Mouse (Mus musculus) cerebellum, adult 11-12 months (tissue): Measurements from ENCODE around the gene Shank1.
A peak's percentile ranks its signal among the peaks of the same experiment; 100 is the strongest.
"Not testable (repeated sequence)": the region's sequence is repeated elsewhere in the genome, so short reads cannot be mapped to it uniquely, and the experiment has no call there.

Experiments
- DNase-seq: peaks from one replicate; pipeline ENCODE4 v3.0.0; 2022

Shank1 gene

DNA sequence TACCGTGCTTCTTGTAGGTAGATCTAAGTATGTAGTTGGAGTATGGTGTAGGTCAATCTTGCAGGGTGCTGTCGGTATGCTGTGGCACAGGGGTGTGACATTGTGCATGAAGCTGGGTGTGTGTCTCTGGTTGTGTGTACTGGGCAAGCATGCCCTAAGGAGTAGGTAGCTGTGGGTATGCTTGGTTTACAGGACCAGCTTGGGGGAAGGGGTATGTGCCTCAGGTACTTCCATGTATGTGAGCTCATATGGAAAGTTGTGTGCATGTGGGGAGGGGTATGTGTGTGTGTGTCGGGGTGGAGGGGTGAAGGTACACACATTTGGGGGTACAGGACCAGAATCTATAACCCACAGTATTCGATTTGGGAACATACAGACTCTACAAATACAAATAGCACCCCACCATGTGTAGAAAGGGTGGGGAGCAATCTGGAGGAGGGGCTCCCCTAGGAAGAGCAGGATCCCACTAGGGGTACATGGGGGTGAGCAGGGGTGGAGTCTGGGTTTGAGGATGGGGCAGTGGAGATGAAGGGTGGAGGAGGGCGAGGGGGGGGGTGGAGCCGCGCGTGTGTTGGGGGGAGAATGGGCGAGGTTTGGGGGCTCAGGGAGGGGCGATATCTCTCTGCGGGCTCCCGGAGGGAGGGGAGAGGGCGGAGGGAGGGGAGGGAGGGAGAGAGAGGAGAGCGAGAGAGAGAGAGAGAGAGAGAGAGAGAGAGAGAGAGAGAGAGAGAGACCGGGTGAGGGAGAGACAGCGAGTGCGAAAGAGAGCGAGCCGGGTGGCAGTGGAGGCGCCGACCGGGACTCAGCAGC lies at the start of gene Shank1:
Gene Shank1 (plus strand): TSS at position 779 of the 810 bp plus-strand sequence.
- peak; percentile 51 for DNase-seq

DNA sequence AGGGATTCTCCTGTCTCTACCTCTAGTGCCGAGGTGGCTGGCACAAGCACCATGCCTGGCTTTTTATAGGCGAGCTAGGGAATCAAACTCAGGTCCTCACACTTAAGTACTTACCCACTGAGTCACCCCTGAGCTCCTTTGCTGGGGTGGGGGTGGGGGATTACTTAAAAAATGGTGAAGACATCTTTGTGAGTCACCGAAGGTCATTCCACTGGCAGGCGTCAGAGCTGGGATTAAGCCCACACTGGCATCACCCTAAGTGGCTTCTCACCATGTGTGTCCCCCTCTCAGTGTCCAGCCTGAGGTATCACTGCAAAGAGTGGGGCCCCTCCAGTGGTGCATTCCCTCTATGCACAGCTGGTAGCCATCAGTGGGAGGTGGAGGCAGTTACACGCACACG lies 49.6 kb upstream of the Shank1 start:
- no peak for DNase-seq

DNA sequence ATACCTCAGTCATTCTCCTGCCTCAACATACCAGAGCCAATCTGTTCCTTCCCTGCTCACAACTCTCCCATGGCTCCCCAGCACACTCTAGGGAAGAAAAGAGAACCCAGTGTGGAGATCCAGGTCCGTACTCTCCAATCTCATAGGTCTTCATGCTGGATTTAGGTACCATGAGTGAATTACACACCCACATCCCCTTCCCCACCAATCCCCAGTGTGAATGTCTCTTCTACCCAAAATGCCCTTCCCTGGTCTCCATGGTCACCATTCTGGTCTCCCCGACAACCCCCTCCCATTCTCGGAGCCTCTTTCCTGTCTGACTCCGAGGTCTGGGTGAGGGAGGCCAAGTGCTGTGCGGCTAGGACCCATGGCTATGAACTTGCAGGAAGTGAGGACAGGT lies 48.9 kb upstream of the Shank1 start, which contains the start of gene Gm15517:
Gene Gm15517 (plus strand): TSS at position 301 of the 400 bp plus-strand sequence.
- no peak for DNase-seq

DNA sequence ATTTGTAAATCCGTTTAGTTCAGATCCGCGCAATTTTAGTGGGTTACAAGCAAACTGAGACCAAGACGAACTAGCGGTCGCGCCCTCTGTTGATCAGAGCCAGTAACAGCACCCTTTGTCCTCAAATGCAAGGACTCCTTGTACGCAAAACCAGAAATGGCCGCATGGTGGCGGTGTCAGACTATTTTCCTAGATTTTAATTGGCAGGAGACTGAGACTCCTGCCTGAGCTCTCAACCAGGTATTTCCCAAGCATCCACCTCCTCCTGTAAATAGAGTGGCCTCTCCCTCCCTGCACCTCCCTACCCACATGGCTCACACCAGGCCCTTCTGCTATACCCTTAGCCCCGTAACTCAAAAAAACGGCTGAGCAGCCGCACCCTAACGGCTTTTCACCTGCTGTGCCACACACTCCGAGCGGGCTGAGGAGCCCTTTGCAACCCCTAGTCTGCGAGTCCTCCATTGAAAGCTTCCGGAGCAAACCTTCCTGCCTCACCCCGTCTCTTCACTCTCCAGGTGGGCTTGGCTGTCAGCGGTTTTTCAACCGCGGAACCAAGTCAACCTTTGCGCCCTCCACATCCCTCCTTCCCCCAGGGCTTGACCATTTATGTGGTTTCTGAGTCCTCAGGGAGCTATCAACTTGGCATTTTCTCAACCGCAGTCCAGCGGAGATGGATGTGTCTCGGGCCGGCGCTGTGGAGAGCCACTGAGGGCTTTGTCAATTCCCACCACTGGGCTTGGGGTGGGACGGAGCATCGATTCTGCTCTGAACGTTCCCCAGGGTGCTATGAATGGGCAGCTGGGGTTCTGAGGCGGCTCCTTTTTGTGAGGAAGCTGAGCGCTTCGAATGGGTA lies 47.0 kb upstream of the Shank1 start:
- peak; percentile 94 for DNase-seq

DNA sequence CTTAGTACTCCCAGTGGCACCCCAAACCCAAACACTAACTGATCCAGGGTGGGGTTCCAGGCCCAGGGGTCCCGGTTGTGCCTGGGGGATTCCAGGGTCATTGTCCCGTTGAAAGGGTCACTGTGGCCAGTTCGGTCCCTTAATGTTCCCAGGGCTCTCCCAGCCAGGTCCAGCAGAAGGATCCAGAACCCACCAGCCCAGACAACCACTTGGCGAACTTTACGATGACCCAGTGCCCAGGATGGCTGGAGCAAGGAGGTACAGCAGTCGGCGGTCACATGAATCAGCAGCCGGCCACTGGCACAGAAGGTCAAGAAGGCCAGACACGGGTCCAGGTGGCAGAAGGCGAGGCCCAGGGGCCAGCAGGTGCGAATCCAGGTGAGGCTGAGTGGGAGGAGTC lies 41.9 kb upstream of the Shank1 start:
- DNase-seq, result no peak

DNA sequence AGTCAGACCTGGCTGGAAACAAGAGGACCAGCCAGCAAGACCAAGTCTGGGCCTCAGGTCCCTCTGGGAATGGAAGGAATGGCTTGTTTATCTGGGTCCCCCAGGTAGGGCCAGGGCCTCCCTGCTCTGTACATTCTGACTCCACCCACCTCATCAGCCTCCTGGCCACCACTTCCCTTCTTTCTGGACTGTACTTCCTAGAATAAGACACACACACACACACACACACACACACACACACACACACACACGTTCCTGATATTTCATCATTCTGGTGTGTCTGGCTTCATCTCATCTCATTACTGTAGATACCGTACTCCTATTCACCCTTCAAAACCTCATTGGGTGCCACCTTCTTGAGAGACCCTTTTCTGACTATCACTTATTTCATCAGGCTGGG lies 40.7 kb upstream of the Shank1 start:
- DNase-seq, result no peak

DNA sequence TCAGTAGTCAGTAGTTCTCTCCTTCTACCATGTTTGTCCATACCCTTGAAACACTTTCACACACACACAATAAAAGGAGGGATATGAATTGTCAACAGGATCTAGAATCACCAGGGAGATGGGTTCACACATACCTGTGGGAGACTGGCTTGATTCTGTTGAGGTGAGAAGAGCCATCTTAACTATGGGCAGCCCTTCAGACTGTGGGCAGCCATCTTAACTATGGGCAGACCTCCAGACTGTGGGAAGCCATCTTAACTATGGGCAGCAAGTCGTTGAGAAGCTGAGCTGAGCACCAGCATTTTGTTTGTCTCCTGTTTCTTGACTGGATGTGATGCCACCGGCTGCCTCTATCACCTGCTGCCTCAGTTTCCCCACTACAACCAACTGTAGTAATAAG lies 38.7 kb upstream of the Shank1 start:
- DNase-seq, result no peak

DNA sequence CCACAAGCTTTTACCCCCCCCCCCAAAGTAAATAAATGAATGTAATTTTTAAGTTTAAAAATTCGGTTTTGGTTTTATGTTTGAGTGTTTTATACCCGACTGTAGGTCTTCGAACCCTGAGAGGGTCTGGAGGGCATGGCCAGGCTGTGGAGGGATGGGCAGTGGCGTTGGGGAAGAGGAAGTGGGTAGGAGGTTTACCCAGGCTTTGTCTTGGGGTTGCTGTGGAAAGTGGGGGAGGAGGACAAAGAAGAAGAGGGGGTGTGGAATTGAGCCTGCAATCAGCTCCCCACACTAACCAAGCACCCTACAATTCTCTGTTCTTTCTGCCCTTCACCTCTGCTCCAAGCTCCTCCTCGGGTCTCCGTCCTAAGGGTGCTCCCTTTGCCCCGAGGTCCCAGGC lies 37.5 kb upstream of the Shank1 start:
- DNase-seq, result no peak

DNA sequence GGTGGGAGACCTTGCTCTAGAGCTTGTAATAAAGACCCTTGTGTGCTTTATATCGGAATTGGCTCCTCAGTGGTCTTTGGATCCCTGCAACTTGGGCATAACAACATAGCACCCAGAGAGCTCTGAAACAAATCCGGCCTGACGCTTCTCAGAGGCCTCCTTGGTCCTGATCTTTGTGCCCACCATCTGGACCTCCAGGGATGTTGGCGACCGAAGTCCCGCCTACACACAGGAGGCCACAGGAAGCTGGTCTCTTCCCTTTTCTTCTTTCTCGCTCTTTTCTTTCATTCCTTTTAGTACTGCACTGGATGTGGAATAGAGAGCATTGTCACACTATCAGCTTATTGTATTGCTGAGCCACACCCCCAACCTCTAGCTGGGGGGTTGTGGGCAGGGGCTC lies 36.6 kb upstream of the Shank1 start:
- no peak for DNase-seq

DNA sequence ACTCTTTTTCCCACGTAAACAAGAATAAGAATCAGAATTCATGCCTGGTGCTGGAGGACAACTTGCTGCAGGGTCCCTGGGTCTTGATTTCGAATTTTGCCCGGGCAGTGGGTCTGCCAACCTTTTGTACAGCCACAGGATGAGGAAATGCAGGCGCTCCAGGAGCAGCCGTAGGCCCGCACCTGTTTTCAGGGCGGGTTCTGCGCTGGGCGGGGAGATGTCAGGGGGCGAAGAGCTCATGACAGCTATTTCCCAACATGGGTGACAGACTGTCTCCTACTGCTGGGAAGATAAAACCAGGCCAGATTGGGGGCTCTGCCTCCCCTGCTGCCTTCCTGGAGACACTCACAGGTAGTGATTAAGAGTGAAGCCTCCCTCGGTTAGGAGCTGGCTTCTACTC lies 36.0 kb upstream of the Shank1 start:
- no peak for DNase-seq

DNA sequence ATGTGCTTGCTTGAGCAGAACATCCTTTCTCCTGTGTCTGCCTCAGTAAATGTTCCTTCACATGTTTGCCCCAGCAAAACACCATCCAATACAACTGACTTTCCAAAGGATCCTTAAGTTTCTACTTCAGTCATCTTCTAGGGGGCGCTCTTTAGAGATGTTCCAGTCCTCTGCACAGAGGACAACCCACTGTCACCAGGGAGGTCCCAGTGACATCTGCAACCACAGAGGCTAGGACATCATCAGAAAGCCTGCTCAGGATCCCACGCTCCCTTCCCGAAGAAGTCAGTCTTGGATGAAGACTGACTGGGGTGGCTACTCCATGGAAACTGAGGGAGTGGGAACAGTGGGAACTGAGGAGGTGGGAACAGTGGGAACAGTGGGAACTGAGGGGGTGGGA lies 34.5 kb upstream of the Shank1 start:
- no peak for DNase-seq

DNA sequence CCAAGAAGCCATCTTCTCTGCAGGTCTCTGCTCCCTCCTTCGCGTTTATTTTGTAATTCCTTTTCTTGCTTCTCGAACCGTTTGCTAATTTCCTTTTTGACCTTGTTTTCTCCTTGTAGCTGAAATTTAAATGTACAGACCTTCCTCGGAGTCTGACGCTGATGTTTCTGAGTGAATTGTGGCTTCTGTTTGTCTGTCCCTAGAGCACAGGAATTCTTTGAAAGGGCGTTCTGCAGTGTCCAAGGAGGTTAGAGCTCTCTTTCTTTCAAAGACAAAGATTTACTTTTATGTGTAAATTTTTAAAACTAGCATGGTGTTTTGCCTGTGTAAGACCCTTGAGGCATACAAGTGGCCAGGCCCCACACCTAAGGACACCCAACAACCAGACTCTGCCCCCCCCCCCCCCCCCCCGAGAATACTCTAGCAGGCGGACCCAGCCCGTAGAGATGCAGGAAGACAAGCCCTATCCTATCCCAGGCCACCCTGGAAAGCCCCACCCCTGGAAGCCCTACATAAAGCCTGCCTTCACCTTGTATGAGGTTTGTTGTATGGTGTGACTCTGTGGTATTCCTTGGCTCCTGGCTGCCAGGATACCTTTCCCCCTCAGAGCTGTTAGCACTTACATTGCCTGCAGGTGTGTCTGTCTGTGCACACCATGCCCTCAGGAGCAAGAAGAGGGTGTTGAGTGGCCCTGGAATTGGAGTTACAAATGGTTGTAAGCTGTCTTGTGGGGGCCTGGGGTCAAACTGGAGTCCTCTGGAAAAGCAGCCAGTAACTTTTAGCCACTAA lies 33.4 kb upstream of the Shank1 start:
- DNase-seq, result no peak

DNA sequence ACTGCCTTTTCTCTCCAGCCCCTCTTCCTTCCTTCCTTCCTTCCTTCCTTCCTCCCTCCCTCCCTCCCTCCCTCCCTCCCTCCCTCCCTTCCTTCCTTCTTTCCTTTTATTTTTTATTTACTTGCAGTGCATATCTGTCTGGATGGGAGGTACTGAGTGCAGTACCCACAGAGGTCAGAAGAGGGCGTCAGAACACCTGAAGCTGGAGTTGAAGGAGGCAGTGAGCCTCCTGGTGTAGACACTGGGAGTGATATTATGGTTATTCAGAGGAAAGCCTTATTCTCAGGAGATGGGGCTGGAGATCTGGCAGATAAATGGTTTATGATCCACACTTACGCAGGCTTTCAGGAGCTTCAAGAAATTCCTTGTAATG lies 32.8 kb upstream of the Shank1 start:
- DNase-seq, result peak; percentile 71

DNA sequence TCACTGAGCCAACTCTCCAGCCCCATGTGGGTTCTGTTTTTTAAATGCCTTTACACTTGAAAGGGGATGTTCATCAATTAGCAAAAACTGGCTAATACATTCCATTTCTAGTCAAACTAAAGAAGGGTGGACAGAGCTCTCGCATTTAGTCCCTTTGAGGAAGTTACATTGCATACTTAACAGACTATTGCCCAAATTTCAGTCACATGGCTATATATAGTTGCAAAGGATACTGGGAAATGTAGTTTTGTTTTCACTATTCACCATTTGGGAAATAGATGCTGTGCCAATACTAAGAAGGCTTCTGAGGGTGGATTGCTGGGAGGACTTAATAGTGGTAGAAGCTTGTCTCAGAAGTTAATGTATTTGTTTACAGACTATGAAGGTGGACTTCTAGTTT lies 29.1 kb upstream of the Shank1 start:
- DNase-seq, result no peak

DNA sequence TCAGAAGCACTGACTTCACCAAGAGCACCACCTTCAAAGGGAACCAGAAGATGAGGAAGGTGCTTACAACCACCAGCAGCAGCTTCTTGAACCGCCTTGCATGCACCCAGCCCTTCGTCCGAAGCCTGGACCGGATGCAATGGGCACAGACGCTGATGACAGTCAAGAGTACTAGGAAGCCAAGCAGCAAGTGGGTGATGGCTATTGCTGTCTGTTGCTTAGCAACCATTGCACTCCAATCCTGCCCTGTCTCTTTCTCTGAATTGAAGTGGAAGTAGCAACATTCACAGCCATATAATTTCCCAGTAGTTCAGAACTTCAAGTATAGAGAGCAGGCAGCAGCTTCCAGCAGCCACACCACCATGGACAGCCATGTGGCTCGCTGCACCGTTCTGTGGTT lies 28.5 kb upstream of the Shank1 start:
- no peak for DNase-seq

DNA sequence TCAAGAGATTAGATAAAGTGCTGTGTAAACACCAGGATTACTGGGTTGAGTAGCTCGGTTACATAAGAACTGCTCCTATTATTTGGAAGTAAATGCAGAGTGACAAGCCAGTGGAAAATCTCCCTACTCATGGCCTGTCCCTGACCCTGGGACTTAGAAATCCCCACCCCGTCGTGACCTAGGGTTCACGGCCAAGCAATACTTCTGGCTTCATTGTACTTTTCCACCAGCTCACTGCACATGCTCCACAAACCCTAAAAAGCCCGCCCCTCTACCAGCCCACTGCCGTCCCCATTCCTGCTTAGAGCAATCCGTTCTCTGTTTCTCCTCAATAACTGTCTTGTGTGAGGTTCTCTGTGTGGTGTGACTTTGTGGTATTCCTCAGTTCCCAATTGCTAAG lies 22.3 kb upstream of the Shank1 start:
- DNase-seq, result no peak

DNA sequence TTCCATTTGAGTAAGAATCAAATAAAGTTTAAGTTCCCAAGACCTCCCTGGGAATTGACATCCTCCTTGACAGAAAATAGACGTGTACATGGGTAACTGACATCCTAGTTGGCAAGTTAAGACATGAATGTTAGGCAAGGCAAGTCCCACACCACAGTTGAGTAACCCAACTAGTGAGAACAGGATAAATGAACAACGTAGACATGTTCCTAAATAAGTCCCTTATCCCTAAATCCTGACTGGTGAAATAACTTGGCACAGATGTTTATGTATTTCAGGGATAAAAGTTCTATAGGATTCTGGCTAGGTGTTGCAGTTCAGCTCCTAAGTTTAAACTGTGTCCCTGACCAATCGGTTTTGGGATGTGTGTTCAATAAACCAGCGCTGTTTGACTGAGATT lies 19.1 kb upstream of the Shank1 start:
- no peak for DNase-seq

DNA sequence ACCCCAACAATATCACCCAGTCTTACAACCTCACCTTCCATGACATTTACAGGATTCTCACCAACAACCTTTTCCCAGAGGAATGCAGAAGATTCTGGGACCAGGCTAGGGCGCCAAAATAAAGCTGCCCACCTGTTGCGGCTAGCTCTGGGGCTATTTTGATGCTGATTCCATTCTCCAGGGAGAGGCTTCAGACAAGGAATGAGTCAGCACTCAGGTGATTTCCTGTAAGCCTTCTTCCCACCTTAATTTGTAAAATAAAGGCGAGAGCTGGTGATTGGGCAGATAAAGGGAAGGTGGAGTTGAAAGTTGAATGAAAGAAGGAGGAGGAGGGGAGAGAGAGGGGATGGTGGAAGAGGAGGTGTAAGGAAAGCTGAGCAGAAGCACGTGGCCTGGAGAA lies 18.6 kb upstream of the Shank1 start:
- no peak for DNase-seq

DNA sequence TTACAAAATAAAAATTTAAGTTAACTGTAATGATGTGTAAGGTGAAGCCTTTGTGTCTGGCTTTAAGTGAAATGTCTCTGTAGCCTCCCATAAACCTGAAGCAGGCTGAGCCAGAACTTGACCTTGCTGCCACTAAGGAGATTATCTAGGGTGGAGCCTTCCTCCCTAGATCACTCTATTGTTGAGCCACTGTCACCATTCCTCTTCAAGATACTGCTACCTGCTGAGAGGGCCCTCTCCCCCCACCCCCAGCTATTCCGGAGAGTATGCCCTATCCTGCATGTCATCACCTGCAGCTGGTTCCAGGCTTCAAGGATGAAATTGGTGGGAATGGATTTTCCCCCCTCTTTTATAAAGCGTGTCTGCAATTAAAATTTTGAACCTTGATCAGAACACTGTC lies 12.6 kb upstream of the Shank1 start:
- not testable (repeated sequence) for DNase-seq

DNA sequence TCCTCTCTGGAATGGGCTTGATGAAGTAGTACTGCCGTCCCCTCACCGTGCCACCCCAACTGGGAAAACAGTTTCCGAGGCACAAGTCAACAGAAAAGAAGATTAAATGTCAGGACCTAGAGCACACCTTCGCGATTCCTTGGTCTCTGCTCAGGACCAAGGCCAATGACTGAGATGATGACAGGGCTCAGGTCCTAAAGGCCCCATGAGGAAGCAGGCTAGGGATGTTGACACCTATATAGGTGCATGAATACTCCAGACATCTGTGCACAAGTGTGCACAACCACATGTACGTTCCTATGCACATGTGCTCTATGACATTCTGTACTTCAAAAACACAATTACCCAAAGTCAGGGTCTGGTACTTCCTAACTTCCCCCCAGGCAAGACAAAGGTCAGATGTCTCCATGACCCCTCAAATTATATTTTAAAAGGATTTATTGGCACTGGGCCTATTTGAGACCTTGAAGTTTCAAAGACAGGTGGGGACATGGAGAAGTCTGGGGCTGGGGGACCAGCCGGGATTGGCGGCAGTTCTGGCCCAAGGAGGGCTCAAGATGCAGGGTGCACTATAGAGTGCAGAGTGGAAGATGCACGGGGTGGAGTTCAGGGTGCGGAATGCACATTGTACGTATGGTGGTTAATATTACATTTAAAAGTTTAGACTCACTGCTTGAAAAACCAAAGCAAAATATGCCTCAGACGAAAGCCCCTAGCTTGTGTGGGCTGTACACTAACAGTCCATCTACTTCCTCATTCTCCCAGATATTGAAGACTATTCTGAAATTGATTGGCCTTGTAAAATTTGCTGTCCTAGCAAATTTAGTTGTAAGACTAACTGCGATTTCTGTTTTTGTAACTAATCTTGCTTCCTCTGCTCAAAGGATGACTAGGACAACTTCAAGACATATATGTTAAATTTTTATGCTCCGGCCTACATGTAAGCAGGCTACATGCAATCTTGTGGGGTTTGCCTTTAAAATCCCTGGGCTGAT lies 6.4 kb upstream of the Shank1 start:
- DNase-seq, result peak; percentile 62

DNA sequence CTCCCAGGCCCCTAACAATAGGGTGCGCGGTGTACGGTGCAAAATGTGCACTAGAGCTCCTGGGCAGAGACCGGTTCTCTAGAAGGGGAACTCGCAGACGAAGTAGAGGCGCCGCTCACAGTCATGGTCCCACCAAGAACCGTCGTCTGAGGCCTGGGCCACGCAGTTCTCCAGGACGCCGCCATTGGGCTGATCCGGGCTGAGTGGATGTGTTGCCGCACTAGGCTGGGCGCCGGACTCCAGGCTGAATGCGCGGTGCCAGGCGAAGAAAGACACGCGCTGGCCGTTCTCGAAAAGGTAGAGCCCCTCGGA lies 5.6 kb upstream of the Shank1 start:
- no peak for DNase-seq
